Mouse (Mus musculus) heart, postnatal 0 days (tissue): ENCODE results near the gene Prrg2. TPM values are rescaled to one million over a fixed set of nuclear protein-coding genes. Genes with fewer than 3 reads are reported as not detected.
A peak's percentile ranks its signal among the peaks of the same experiment; 100 is the strongest.

Experiments used
- ATAC-seq: fragments of 200-750 bp; cut with Nextera tagmentation; 2 replicates; pipeline ENCODE4 v1.8.0; 2017; ENCODE audit warnings: low read depth, moderate number of reproducible peaks, moderate library complexity; ENCODE audit not compliant: insufficient read depth
- DNase-seq: peaks from one replicate; pipeline ENCODE4 v3.0.0-alpha.2; 2016; ENCODE audit warnings: low spot score
- H3K27ac ChIP-seq: fragments of 300-500 bp; sonication (generic); 2 replicates; pipeline ENCODE4 v1.5.1; 2014; ENCODE audit warnings: low read depth, mild to moderate bottlenecking
- H3K27me3 ChIP-seq: fragments of 300-500 bp; sonication (generic); 2 replicates; pipeline ENCODE4 v1.6.1; 2014; ENCODE audit warnings: low read length, mixed read lengths; ENCODE audit not compliant: control insufficient read depth, insufficient read depth
- H3K36me3 ChIP-seq: fragments of 300-500 bp; sonication (generic); replicated peaks from 2 replicates; pipeline ENCODE4 v1.6.1; 2014; ENCODE audit warnings: low read length, mixed read lengths; ENCODE audit not compliant: control insufficient read depth, insufficient read depth
- H3K4me1 ChIP-seq: fragments of 300-500 bp; sonication (generic); 2 replicates; pipeline ENCODE4 v1.6.1; 2014; ENCODE audit warnings: antibody characterized with exemption; ENCODE audit not compliant: control insufficient read depth, insufficient read depth
- H3K4me2 ChIP-seq: fragments of 300-500 bp; sonication (generic); 2 replicates; pipeline ENCODE4 v1.6.1; 2014; ENCODE audit warnings: low read depth, mild to moderate bottlenecking, low read length, moderate library complexity
- H3K4me3 ChIP-seq: fragments of 300-500 bp; sonication (generic); 2 replicates; pipeline ENCODE4 v1.5.1; 2014; ENCODE audit warnings: low read depth, low read length
- H3K9ac ChIP-seq: fragments of 300-500 bp; sonication (generic); replicated peaks from 2 replicates; pipeline ENCODE4 v1.6.1; 2014; ENCODE audit warnings: low read depth, low read length, mixed read lengths
- H3K9me3 ChIP-seq: fragments of 300-500 bp; sonication (generic); replicated peaks from 2 replicates; pipeline ENCODE4 v1.6.1; 2016; ENCODE audit warnings: low read length; ENCODE audit not compliant: control insufficient read depth
- CTCF ChIP-seq: IDR thresholded peaks from 2 replicates; pipeline ENCODE4 v1.5.1; 2016; ENCODE audit warnings: antibody characterized with exemption, control low read depth, low read depth
- EP300 ChIP-seq: IDR thresholded peaks from 2 replicates; pipeline ENCODE4 v1.6.1; 2016; ENCODE audit warnings: antibody characterized with exemption, low read depth
- WGBS: fragments of 180-500 bp; shearing (Covaris S2); extraction: QIAGEN DNeasy Blood & Tissue Kit; methylation state at CpG from one replicate; pipeline ENCODE4 v1.1.7; 2014; 5-methylcytosine and 5-hydroxymethylcytosine counted together
- polyA plus RNA-seq: library from polyadenylated mRNA; unstranded; fragments of >200 nt; fragmentation: Nextera tagmentation; extraction: Ambion mirVana; gene quantifications from 2 replicates; pipeline ENCODE4 v1.2.1, GENCODE M21; 2015
- total RNA-seq: library from RNA; depleted of rRNA; stranded (reverse); fragments of >200 nt; gene quantifications from 2 replicates; pipeline ENCODE4 v1.2.3, GENCODE M21; 2014; ENCODE audit warnings: low replicate concordance

The Prrg2 gene
- total and polyA plus RNA-seq, 2 experiments from 2014 or later: 13.3 to 22.0 TPM

- Histone ChIP-seq H3K9ac (peak overlapping the region; percentile 58; the same call in 1 of the 2 replicates), H3K27ac (0 out of 2 replicates have a peak overlapping the region, but pooled peaks have one; percentile 83), H3K4me3 (peak overlapping the region; percentile 50; the same call in 1 of the 2 replicates), H3K27me3 (no peaks in the 10 kb centered on the region), H3K4me2 (peak overlapping the region; percentile 65), H3K36me3 (0 out of 2 replicates have a peak, but pooled peaks cover 10% of the 10 kb centered on the region), H3K9me3 (no peaks in the 10 kb centered on the region), H3K4me1 (no peaks in the 10 kb centered on the region; the same call in 1 of the 2 replicates)
- 77% methylated on average over 13 of the region's 13 CpGs for WGBS
- no peak for DNase-seq
- TF ChIP-seq EP300: no peak
- TF ChIP-seq CTCF: no peak
- ATAC-seq: no peak
These were observed 27.9 kb upstream of the Prrg2 start for GRCm38 (mm10) chr7:45090251-45090977.

- H3K9ac ChIP-seq: no peak overlapping the region
- 87% methylated on average over 17 of the region's 17 CpGs for WGBS
- 0 out of 2 replicates have a peak, but pooled peaks cover 10% of the 10 kb centered on the region for H3K36me3 ChIP-seq
- no peak overlapping the region for H3K27ac ChIP-seq
- no peaks in the 10 kb centered on the region; the same call in 1 of the 2 replicates for H3K4me1 ChIP-seq
- DNase-seq (no peak), ATAC-seq (no peak)
- H3K4me2 ChIP-seq: no peak overlapping the region
- no peak overlapping the region for H3K4me3 ChIP-seq
- no peaks in the 10 kb centered on the region for H3K9me3 ChIP-seq
- TF ChIP-seq CTCF (no peak), EP300 (no peak)
- H3K27me3 ChIP-seq: no peaks in the 10 kb centered on the region
These were observed 26.1 kb upstream of the Prrg2 start for GRCm38 (mm10) chr7:45088597-45088996.

- no peak overlapping the region for H3K4me3 ChIP-seq
- WGBS: 83% methylated on average over 4 of the region's 4 CpGs
- no peaks in the 10 kb centered on the region for H3K27me3 ChIP-seq
- no peak overlapping the region for H3K9ac ChIP-seq
- no peak for TF ChIP-seq CTCF
- 0 out of 2 replicates have a peak, but pooled peaks cover 10% of the 10 kb centered on the region for H3K36me3 ChIP-seq
- no peak for DNase-seq
- H3K4me2 ChIP-seq: no peak overlapping the region
- H3K9me3 ChIP-seq: no peaks in the 10 kb centered on the region
- no peaks in the 10 kb centered on the region for H3K4me1 ChIP-seq
- no peak for ATAC-seq
- no peak overlapping the region for H3K27ac ChIP-seq
These were observed 23.6 kb upstream of the Prrg2 start for GRCm38 (mm10) chr7:45086084-45086483.

DNA sequence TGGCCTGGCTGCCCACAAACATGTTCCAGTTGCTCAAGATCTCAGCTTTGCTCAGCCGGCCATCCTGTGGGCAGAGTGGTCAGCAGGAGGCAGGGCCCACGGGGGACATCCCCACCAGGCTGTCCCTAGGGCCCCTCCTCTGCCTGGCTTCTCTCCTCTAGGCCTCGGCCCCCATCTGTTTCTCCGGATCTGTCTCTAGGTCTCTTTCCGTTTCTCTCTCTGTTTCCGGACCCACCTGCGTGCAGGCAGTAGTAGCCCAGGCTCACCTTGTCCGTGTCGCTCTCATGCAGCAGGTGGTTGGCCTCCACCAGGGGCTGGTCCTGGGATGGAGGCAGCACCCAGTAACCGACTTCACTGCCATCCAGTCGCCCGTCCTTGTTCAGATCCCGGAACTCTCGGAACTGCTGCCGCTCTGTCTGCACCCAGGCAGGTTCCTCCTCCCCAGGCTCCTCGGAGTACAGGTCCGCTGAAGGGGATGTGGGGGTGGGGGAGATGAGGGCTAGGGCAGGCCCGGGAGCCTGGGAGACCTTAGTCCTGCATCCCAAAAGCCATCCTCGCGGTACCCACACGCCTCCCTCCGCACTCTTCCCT, 20.9 kb upstream of the Prrg2 start:
- Histone ChIP-seq H3K36me3 (0 out of 2 replicates have a peak, but pooled peaks cover 10% of the 10 kb centered on the region), H3K4me1 (no peaks in the 10 kb centered on the region), H3K4me2 (no peak overlapping the region), H3K27ac (no peak overlapping the region), H3K27me3 (no peaks in the 10 kb centered on the region), H3K9ac (no peak overlapping the region; the same call in 1 of the 2 replicates), H3K9me3 (no peaks in the 10 kb centered on the region), H3K4me3 (no peak overlapping the region)
- no peak for DNase-seq
- 80% methylated on average over 20 of the region's 22 CpGs for WGBS
- TF ChIP-seq CTCF (no peak), EP300 (no peak)
- ATAC-seq: no peak

GRCm38 (mm10) chr7:45082401-45083299, 20.2 kb upstream of the Prrg2 start:
- peaks cover 12% of the 10 kb centered on the region; the same call in 1 of the 2 replicates for H3K36me3 ChIP-seq
- DNase-seq (peak; percentile 45), ATAC-seq (peak; percentile 49; the same call in 1 of the 2 replicates)
- peak overlapping the region; percentile 73 for H3K27ac ChIP-seq
- H3K9me3 ChIP-seq: no peaks in the 10 kb centered on the region
- H3K4me2 ChIP-seq: peak overlapping the region; percentile 16; the same call in 1 of the 2 replicates
- H3K4me1 ChIP-seq: no peaks in the 10 kb centered on the region
- TF ChIP-seq CTCF: no peak
- TF ChIP-seq EP300: peak; percentile 33; the same call in 1 of the 2 replicates
- no peaks in the 10 kb centered on the region for H3K27me3 ChIP-seq
- no peak overlapping the region for H3K4me3 ChIP-seq
- no peak overlapping the region; the same call in 1 of the 2 replicates for H3K9ac ChIP-seq
- WGBS: 55% methylated on average over 25 of the region's 25 CpGs
